Mouse (Mus musculus): ENCODE data around the gene Dnajc17. TPM values are rescaled to one million over a fixed set of nuclear protein-coding genes. Genes with fewer than 3 reads are reported as not detected.

The Dnajc17 gene
- total RNA-seq, 2 experiments from 2014 or later, result 15.9 to 17.7 TPM

DNA sequence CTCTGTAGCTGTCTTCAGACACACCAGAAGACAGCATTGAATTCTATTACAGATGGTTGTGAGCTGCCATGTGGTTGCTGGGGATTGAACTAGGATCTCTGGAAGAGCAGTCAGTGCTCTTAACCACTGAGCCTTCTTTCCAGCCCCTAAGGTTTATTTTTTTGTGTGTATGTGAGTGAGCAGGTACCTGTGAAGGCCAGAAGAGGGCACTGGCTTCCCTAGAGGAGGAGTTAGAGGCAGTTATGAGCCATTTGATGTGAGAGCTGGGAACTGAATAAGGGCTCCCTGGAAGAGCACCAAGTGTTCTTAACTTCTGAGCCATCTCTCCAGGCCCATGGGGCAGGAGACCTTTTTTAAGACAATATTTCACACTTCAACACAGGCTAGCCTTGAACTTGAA, 43.2 kb downstream of the Dnajc17 start:
- DNase-seq (ENCODE audit: low spot score in 2 of 2), result no peak

DNA sequence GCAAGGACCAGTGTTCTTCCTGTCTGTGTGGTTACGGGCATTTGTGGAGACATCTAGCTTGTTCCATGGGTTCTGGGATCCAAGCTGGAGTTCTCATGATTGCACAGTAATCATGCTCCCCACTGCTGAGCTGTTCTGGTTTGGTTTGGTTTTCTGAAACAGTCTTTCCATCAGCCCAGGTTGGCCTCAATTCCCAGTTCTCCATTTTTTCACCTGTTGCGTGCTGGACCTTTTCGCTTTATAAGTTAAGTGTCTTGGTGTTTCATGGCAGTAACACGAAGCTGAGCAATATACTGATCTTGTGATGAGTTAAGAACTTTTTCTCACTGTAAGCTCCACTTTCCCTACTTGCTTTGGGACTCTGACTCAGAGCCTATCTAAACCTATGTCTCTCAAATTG, 44.6 kb downstream of the Dnajc17 start:
- DNase-seq (ENCODE audit: low spot score in 2 of 2), result no peak

DNA sequence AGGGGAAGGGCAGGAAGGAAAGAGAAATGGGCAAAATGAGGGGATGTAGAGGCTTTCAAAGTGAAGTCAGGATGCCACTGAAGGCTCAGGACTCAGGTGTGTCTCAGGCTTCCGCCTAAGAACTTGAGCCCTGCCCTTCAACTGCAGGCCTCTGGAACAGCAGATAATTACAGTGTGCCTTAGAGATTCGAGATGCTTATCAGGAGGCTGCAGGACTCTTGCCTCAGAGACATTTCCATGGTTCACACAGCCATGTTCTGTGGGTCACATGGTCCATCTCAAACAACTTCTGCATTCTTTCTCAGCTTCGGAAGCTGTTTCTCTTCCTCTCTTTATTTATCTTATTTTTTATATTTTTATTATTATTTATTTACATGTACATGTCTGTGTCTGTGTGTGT, 45.5 kb downstream of the Dnajc17 start:
- DNase-seq (ENCODE audit: low spot score in 2 of 2), result no peak

DNA sequence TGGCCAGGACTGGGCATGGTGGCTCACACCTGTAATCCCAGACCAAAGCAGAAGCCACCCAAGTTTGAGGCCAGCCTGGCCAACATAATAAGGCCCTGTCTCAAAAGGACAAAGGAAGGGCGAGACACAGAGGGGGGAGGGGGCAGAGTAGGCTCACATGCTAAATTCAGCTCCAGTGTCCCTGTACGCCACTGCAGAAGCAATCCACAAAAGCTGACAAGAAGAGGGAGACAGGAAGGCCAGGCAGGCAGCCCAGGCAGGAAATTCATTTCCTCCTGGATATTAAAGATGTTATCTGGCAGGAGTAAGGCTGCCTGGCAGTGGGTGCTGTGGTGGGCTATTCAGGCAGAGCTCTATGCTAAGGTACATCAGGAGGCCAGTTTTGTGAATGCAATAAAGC, 47.3 kb downstream of the Dnajc17 start:
- no peak for DNase-seq (ENCODE audit: low spot score in 2 of 2)

DNA sequence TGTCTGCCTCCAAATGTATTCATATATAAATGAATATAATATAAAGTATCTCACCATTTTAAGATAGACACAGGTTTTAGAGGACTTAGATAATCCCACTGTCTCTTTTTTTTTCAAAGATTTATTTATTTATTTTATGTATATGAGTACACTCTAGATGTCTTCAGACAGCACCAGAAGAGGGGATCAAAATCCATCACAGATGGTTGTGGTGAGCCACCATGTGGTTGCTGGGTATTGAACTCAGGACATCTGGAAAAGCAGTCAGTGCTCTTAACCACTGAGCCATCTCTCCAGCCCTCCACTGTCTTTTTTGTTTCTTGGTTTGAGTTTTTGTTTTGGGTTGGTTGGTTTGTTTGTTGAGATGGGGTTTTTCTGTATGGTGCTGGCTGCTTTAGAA, 50.8 kb downstream of the Dnajc17 start:
- no peak for DNase-seq (ENCODE audit: low spot score in 2 of 2)

DNA sequence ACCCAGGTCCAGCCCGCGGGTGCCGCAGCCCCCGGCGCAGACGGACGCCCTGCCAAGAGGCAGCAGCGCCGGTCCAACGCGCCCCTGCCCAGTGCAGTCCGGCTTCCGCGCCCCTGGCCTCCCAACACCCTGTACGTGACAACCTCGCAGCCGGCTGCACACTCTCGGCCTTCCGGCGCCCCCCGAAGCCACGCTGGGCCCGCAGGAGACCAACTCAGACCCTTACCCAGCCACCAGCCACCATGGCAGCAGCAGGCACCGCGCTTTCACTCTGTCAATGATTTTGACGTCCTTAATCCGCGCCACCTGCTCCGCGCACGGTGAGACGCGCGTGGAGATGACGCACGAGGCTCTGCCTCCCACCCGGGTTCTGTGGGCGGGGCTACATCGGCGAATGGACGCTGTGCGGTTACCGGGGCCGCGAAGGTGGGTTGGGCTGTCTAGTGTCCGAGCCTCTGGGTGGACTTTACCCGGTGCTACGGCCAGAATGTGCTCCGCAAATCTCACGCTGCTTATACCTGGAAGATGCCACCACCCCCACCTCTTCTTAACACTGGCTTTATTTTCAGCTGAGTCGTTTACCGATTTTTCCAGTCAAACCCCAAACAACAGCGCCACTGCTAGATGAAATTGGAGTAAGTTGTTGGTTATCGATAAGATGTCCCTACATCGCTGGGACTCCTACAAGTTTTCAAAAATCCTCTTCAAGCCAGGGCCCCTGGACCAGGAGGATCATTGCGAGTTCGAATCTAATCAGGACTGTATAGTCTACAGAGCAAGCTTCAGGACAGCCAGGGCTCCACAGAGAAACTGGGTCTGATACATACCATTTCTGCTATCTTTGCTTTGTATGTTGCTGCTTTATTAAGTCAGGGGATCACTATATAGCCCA, 51.7 kb downstream of the Dnajc17 start, which contains the start of gene Rmdn3:
TSS of gene Rmdn3 (minus strand) at position 354 of the 892 bp plus-strand sequence.
- DNase-seq (ENCODE audit: low spot score in 2 of 2), result peak; percentile 97

DNA sequence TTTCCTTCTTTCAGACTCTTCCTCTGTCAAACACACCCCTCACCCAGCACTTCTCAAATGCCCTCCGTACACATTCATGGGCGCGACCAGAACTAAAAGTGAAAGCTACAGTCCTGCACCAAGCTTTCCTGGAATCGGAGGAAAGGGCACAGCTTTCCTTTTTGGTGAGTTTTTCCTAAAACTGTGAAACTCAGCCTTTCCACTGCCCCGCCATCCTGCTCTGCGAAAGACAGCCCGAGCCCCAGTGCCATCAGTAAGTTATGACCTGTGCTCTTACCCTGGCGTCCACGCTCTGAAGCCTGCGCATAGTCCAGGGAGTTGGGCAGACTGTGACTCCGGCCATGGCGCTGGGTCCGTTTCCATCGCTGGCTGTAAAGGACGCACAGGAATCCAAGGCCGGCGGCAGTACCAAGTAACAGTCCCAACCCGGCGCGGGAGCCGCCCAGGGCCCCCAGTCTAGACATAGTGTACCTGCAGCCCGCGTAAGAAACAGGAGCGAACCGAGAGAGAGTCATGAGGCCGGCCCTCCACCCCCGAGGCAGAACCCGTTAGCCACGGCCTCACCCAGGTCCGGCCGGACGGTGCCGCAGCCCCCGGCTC, 52.4 kb downstream of the Dnajc17 start:
- peak in 1 of 2 experiments; percentile 7 for DNase-seq (ENCODE audit: low spot score in 2 of 2)

DNA sequence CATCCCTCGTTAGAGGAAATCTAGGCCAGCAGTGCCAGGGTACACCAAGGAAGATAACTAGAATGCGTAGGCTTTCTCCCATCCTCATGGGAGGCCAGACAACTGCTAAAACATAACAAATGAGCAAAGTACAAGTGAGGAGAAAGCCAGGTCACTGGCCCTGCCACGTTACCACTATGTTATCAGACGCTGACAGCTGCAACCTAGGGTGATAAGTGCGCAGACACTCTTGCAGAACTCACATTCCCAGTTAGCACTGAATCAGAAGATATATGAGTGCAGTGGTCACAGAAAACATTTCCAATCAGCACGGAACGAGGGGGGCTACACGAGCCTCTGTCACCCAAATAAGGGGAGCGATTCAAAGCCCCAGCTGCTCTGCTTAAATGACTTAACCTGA, 53.2 kb downstream of the Dnajc17 start:
- no peak for DNase-seq (ENCODE audit: low spot score in 2 of 2)

DNA sequence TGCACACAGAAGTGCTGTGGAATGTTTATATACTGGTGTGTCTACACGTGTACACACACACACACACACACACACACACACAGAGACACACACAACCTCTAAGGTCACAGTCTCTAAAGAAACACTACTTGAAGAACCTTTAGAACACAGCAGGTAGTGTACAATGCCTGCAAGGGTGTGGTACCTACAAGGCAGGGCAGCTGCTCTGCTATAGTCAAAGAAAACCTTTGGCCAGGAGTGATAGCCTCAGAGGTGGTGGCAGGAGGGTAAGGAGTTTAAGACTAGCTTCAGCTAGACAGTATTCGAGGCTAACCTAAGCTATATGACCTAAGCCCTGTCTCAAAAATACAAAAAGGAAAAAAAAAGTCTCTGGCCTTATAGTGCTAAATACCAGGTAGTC, 53.9 kb downstream of the Dnajc17 start:
- no peak for DNase-seq (ENCODE audit: low spot score in 2 of 2)

DNA sequence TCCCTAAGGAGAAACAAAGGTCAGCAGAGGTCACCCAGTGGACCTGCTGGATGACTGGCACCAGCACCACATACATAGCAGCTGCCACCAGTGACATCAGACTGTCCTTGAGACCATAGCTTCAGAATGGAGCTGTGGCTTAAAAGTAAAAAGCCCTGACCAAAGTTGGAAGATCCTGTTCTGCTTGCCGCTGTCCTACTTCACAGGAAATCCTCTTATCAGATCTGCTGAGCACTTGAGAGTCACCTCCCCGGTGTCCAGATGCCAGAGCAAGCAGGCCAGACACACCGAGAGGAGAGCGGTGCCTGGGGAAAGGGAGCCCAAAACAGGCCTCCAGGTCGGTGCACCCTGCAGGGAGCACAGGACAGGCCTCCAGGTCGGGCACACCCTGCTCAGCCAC, 56.3 kb downstream of the Dnajc17 start:
- no peak for DNase-seq (ENCODE audit: low spot score in 2 of 2)

DNA sequence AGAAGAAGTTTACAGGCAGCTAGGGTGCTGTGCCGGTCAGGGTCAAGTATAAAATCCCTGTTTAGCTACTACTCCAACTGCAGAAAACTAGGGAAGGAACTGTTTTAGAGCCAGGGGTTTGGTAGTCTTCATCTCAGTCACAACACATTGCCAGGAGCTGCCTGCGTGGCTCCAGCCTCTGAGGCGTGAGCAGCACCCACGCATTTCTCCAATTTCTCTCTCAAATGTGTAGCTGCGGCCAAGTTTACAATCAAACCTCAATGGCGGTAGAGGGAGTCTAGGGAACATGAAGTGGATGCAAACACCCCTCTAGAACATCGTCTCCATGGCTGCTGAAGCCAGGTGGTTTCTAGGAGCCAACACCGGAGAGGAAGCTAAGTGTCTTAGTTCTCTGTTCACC, 60.8 kb downstream of the Dnajc17 start:
- peak; percentile 16 to 55 for DNase-seq (ENCODE audit: low spot score in 2 of 2)

DNA sequence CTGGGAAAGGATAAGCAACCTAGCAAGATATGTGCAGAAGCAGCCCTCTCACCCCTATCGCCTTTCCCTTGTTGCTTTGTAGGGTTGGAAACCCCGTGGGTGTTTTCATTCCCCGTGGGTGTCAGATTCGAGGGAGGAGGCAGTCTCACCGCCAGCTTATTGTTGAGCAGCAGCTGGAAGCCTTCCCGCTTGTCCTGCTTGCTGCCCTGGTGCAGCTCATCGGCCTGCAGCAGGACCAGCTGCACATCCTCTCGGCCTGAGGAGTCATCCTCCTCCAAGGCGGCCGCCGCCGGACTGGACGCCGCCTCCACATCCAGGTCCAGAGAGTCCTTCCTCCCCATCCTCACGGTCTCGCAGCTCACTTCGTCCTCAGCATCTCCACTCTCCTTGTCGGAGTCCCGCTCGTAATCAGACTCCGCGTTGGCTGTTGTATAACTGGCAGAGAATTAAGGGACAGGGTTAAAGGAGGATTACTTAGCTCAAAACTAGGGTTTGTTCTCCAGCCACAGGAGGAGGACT, 61.4 kb downstream of the Dnajc17 start:
- DNase-seq (ENCODE audit: low spot score in 2 of 2), result peak; percentile 11

DNA sequence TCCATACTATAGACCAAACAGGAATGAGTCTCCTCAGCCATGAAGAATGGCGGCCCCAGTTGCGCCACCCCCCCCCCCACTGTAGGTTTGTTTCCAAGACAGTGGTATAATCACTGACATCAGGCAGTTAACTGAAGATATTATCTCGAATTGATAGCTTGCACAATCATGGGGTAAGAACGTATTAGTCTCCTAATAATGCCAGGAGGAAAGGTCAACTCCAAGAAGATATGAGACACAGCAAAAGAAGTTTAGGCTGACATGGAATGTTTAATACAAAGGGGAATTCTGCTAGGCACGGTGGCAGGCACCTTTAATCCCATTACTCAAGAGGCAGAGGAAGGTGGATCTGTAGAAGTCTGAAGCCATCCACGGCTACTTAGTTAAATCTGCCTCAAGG, 62.2 kb downstream of the Dnajc17 start:
- no peak for DNase-seq (ENCODE audit: low spot score in 2 of 2)

DNA sequence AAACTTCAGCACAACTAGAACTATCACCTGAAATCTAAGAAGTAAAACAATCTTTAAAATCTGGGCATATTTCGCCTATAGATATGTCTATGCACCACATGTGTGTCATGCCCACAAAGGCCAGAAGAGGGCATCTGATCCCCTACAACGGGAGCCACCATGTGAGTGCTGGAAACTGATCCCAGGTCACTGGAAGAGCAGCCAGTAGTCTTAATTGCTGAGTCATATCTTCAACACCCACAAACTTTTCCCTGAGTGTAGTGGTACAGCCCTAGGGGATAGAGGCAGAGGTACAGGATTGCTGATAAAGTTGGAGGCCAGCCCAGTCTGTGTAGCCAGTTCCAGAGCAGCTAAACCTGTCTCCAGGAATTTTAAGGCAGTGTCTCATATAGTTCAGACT, 63.4 kb downstream of the Dnajc17 start:
- no peak for DNase-seq (ENCODE audit: low spot score in 2 of 2)

DNA sequence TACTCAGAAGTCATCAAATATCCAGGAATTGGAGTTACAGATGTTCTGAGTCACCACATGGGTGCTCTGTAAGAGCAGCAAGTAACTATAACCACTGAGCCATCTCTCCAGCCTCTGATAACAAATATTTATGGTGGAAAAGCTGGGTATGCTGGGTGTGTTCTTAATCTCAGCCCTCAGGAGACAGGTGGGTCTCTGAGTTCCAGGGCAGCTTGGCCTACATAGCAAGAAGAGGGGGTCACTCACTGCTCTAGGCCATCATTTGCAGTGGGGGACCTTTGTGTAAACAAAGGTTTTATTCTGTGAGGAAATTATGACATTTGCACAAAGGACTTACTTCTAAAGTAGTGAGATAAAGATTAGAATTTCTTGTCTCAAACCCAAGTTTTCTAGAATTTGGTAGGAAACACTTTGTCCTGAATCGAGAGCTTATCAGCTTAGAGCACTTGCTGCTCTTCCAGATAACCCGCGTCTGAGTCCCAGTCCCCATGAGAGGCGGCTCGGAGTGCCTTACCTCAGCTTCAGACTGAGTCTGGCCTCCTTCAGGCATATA, 72.2 kb downstream of the Dnajc17 start:
- no peak for DNase-seq (ENCODE audit: low spot score in 2 of 2)

Other genes with a start within 250 kb of the Dnajc17 start
- 10 to 100 TPM; 47.4 to 48.4 TPM for gene Ccdc32, start 179.4 kb downstream of the Dnajc17 start, total RNA-seq (2021)
- gene Rpusd2, start 174.0 kb downstream of the Dnajc17 start, total RNA-seq (2021), result 1 to 10 TPM; 8.5 to 8.9 TPM
- gene Knl1, start 161.7 kb downstream of the Dnajc17 start, total RNA-seq (2021), result under 1 TPM; 0.05 to 0.07 TPM
- 1 to 10 TPM in 1 of 2 experiments, under 1 TPM in 1; 0.70 to 1.5 TPM for gene Rad51, start 96.0 kb downstream of the Dnajc17 start, total RNA-seq (2021)
- gene Rmdn3, start 51.8 kb downstream of the Dnajc17 start, total RNA-seq (2021), result 10 to 100 TPM; 57.3 to 65.9 TPM
- gene Gchfr, start 41.0 kb downstream of the Dnajc17 start, total RNA-seq (2021), result 1 to 10 TPM in 1 of 2 experiments, under 1 TPM in 1; 0.56 to 1.0 TPM
- gene Gm14137, start 34.3 kb downstream of the Dnajc17 start, total RNA-seq (2021), result not detected
- gene Zfyve19, start 178 bp downstream of the Dnajc17 start, total RNA-seq (2021), result 10 to 100 TPM; 24.2 to 37.3 TPM
- not detected for gene Ppp1r14d, start 21.1 kb upstream of the Dnajc17 start, total RNA-seq (2021)
- gene Spint1, start 28.6 kb upstream of the Dnajc17 start, total RNA-seq (2021), result 1 to 10 TPM; 1.6 to 1.9 TPM
- 10 to 100 TPM; 11.6 to 11.8 TPM for gene Rhov, start 62.5 kb upstream of the Dnajc17 start, total RNA-seq (2021)
- gene Vps18, start 79.9 kb upstream of the Dnajc17 start, total RNA-seq (2021), result 10 to 100 TPM; 50.6 to 51.2 TPM
- gene Dll4, start 117.0 kb upstream of the Dnajc17 start, total RNA-seq (2021), result 1 to 10 TPM; 1.6 to 2.3 TPM
- 1 to 10 TPM; 7.7 to 9.2 TPM for gene Chac1, start 142.4 kb upstream of the Dnajc17 start, total RNA-seq (2021)

All from left cerebral cortex, adult 18-20 months (tissue).